Mouse (Mus musculus): ENCODE measurements around the gene Nfib. TPM values are rescaled to one million over a fixed set of nuclear protein-coding genes. Genes with fewer than 3 reads are reported as not detected.

Nfib gene
- total and polyA plus RNA-seq, 3 experiments, result 0.04 to 0.11 (median 0.09) TPM

GRCm38 (mm10) chr4:82532443-82533191, 172.9 kb downstream of the Nfib start:
- Histone ChIP-seq H3K27me3 (replicated peaks) (no peaks in the 10 kb centered on the region), H3K27ac (ENCODE audit: insufficient read depth, low read depth) (no peak overlapping the region), H3K4me2 (ENCODE audit: insufficient read depth, low read depth, poor library complexity, severe bottlenecking) (no peak overlapping the region), H3K79me2 (replicated peaks; ENCODE audit: control insufficient read depth, extremely low read depth, insufficient read depth, poor library complexity, severe bottlenecking) (no peaks in the 10 kb centered on the region), H3K36me3 (replicated peaks in 1 of 2; ENCODE audit: control insufficient read depth in 1 of 2, insufficient read depth in 1 of 2, low read length in 1 of 2) (no peaks in the 10 kb centered on the region), H3K9ac (ENCODE audit: insufficient read depth, low read depth) (no peak overlapping the region), H3K9me3 (replicated peaks; ENCODE audit: low read length) (peaks cover 2% of the 10 kb centered on the region), H3K4me1 (ENCODE audit: control insufficient read depth in 1 of 2, insufficient read depth in 2 of 2) (no peaks in the 10 kb centered on the region), H3K4me3 (replicated peaks in 1 of 3; ENCODE audit: low read depth in 2 of 3, low read length in 2 of 3, poor library complexity in 1 of 3) (no peak overlapping the region)
- TF ChIP-seq EP300 (IDR thresholded peaks at IDR 0.05; ENCODE audit: low read length), result no peak
- no peak for TF ChIP-seq UBTF (IDR thresholded peaks at IDR 0.05; ENCODE audit: low read depth, low read length)
- no peak for TF ChIP-seq ZNF384 (IDR thresholded peaks at IDR 0.05; ENCODE audit: low read depth, low read length)
- no peak for TF ChIP-seq NELFE (IDR thresholded peaks at IDR 0.05; ENCODE audit: low read depth, low read length)
- no peak for TF ChIP-seq BHLHE40 (IDR thresholded peaks at IDR 0.05; ENCODE audit: low read depth, low read length)
- no peak for TF ChIP-seq TBP (conservative IDR thresholded peaks at IDR 0.05; ENCODE audit: low read depth, low read length)
- DNase-seq (ENCODE audit: extremely low read depth), result no peak
- dilution Hi-C loops (cut with MboI; ENCODE audit: extremely low pct_ligation_motif_present, extremely low pct_unique_long_range_greater_than_20kb, low sequenced_read_pairs) (no loop called here), in situ Hi-C loops (cut with MboI; ENCODE audit: low pct_ligation_motif_present, low pct_unique_long_range_greater_than_20kb, low sequenced_read_pairs) (loop anchor here (25.0 kb wide), 1 partner anchor 970 kb away; no protein-coding TSS in a partner anchor)

- in situ Hi-C loops (cut with MboI; ENCODE audit: low pct_ligation_motif_present, low pct_unique_long_range_greater_than_20kb, low sequenced_read_pairs) (loop anchor here (25.0 kb wide), 1 partner anchor 970 kb away; no protein-coding TSS in a partner anchor), dilution Hi-C loops (cut with MboI; ENCODE audit: extremely low pct_ligation_motif_present, extremely low pct_unique_long_range_greater_than_20kb, low sequenced_read_pairs) (no loop called here)
- no peak overlapping the region for H3K4me2 ChIP-seq (ENCODE audit: insufficient read depth, low read depth, poor library complexity, severe bottlenecking)
- DNase-seq (ENCODE audit: extremely low read depth), result no peak
- no peaks in the 10 kb centered on the region for H3K27me3 ChIP-seq (replicated peaks)
- no peak overlapping the region for H3K27ac ChIP-seq (ENCODE audit: insufficient read depth, low read depth)
- TF ChIP-seq POLR2AphosphoS2 (IDR thresholded peaks at IDR 0.05; ENCODE audit: low read depth, low read length), result no peak
- no peak for TF ChIP-seq CHD1 (IDR thresholded peaks at IDR 0.05; ENCODE audit: low read depth, low read length)
- TF ChIP-seq EP300 (IDR thresholded peaks at IDR 0.05; ENCODE audit: low read length), result no peak
- TF ChIP-seq ELF1 (IDR thresholded peaks at IDR 0.05; ENCODE audit: low read depth, low read length), result no peak
- TF ChIP-seq MAZ (IDR thresholded peaks at IDR 0.05; ENCODE audit: low read depth, low read length), result no peak
- TF ChIP-seq SMC3 (IDR thresholded peaks at IDR 0.05; ENCODE audit: low read depth, low read length), result no peak
- no peak for TF ChIP-seq CTCF (conservative IDR thresholded peaks at IDR 0.05 in 1 of 2, IDR thresholded peaks at IDR 0.05 in 1 of 2; ENCODE audit: low read depth in 2 of 2, low read length in 2 of 2)
- TF ChIP-seq ZKSCAN1 (IDR thresholded peaks at IDR 0.05; ENCODE audit: borderline replicate concordance, low read depth, low read length), result no peak
- no peak for TF ChIP-seq USF2 (conservative IDR thresholded peaks at IDR 0.05; ENCODE audit: low read depth, low read length)
- no peak for TF ChIP-seq IRF4 (IDR thresholded peaks at IDR 0.05; ENCODE audit: low read depth, low read length)
- no peak for TF ChIP-seq ZNF384 (IDR thresholded peaks at IDR 0.05; ENCODE audit: low read depth, low read length)
- TF ChIP-seq UBTF (IDR thresholded peaks at IDR 0.05; ENCODE audit: low read depth, low read length), result no peak
- TF ChIP-seq NRF1 (IDR thresholded peaks at IDR 0.05; ENCODE audit: low read depth, low read length), result no peak
- no peak for TF ChIP-seq E2F4 (IDR thresholded peaks at IDR 0.05; ENCODE audit: insufficient replicate concordance, low read depth, low read length)
- TF ChIP-seq USF1 (IDR thresholded peaks at IDR 0.05; ENCODE audit: low read depth, low read length), result no peak
- TF ChIP-seq CHD2 (IDR thresholded peaks at IDR 0.05; ENCODE audit: low read length), result no peak
- H3K79me2 ChIP-seq (replicated peaks; ENCODE audit: control insufficient read depth, extremely low read depth, insufficient read depth, poor library complexity, severe bottlenecking), result no peaks in the 10 kb centered on the region
- H3K36me3 ChIP-seq (replicated peaks in 1 of 2; ENCODE audit: control insufficient read depth in 1 of 2, insufficient read depth in 1 of 2, low read length in 1 of 2), result no peaks in the 10 kb centered on the region
- no peak overlapping the region for H3K9ac ChIP-seq (ENCODE audit: insufficient read depth, low read depth)
- no peak overlapping the region for H3K4me3 ChIP-seq (replicated peaks in 1 of 3; ENCODE audit: low read depth in 2 of 3, low read length in 2 of 3, poor library complexity in 1 of 3)
- H3K4me1 ChIP-seq (ENCODE audit: control insufficient read depth in 1 of 2, insufficient read depth in 2 of 2), result no peaks in the 10 kb centered on the region
- peaks cover 2% of the 10 kb centered on the region for H3K9me3 ChIP-seq (replicated peaks; ENCODE audit: low read length)
Measured at GRCm38 (mm10) chr4:82531977-82532376, 173.6 kb downstream of the Nfib start.

Measured in CH12.LX (cell line).